ENCODE assay signal across 11 mouse cellular contexts in genomic region chr13:95940811-95941210, GRCm38 (mm10).
"Had no signal": no experiment of that assay in that cellular context is flagged by ENCODE, and none has a peak within 500 bp of the region (broad histone marks: within the 10 kb centered on the region; RNA-seq: fewer than 3 reads in every experiment).

No protein-coding gene starts in this region.

- H3K4me3 ChIP-seq: limb, embryonic 10.5 days; liver, embryonic 15.5 days; neural tube, embryonic 12.5 days had no signal

- DNase-seq: kidney, adult 11 months; kidney, adult 9 months; kidney, postnatal 36 days; lung, adult 2 months; lung, postnatal 36 days had no signal

- H3K27ac ChIP-seq: kidney, postnatal 0 days; limb, embryonic 10.5 days; neural tube, embryonic 12.5 days; stomach, postnatal 0 days had no signal

- ATAC-seq: lung, postnatal 0 days had no signal
